Mouse (Mus musculus): Measurements from ENCODE around the gene Cox15. TPM values are rescaled to one million over a fixed set of nuclear protein-coding genes. Genes with fewer than 3 reads are reported as not detected.

Cox15 gene
- total and polyA plus RNA-seq, 2 experiments from 2014 or later, result 9.4 to 31.0 TPM

- WGBS, result 91% methylated on average over 14 of the region's 14 CpGs
- Histone ChIP-seq H3K27ac (ENCODE audit: low read depth) (no peak overlapping the region), H3K9ac (replicated peaks; ENCODE audit: low read depth, low read length) (no peak overlapping the region), H3K4me1 (ENCODE audit: control insufficient read depth, insufficient read depth) (no peaks in the 10 kb centered on the region), H3K4me2 (ENCODE audit: low read depth, low read length) (no peak overlapping the region), H3K27me3 (ENCODE audit: control insufficient read depth, insufficient read depth, low read length) (no peaks in the 10 kb centered on the region), H3K4me3 (ENCODE audit: low read depth, low read length) (no peak overlapping the region), H3K9me3 (replicated peaks; ENCODE audit: control insufficient read depth, low read length) (no peaks in the 10 kb centered on the region), H3K36me3 (replicated peaks; ENCODE audit: control insufficient read depth, insufficient read depth, low read length) (no peaks in the 10 kb centered on the region)
- ATAC-seq (ENCODE audit: insufficient read depth, low read depth) (no peak), DNase-seq (ENCODE audit: low spot score) (no peak)
- TF ChIP-seq EP300 (IDR thresholded peaks at IDR 0.05; ENCODE audit: low read depth), result no peak
- TF ChIP-seq CTCF (IDR thresholded peaks at IDR 0.05; ENCODE audit: low read depth), result no peak
Measured at GRCm38 (mm10) chr19:43692815-43693214, 60.0 kb downstream of the Cox15 start.

GRCm38 (mm10) chr19:43689419-43690246 is 63.2 kb downstream of the Cox15 start, which contains the start of gene Entpd7:
Gene Entpd7 (plus strand): TSS chr19:43689672.
- no peak for TF ChIP-seq EP300 (IDR thresholded peaks at IDR 0.05; ENCODE audit: low read depth)
- TF ChIP-seq CTCF (IDR thresholded peaks at IDR 0.05; ENCODE audit: low read depth), result peak; percentile 52
- Histone ChIP-seq H3K27me3 (ENCODE audit: control insufficient read depth, insufficient read depth, low read length) (no peaks in the 10 kb centered on the region), H3K9me3 (replicated peaks; ENCODE audit: control insufficient read depth, low read length) (no peaks in the 10 kb centered on the region), H3K9ac (replicated peaks; ENCODE audit: low read depth, low read length) (peak within 1 kb of the TSS; percentile 76), H3K4me2 (ENCODE audit: low read depth, low read length) (peak within 1 kb of the TSS; percentile 81), H3K27ac (ENCODE audit: low read depth) (0 out of 2 replicates have a peak within 1 kb of the TSS, but pooled peaks have one; percentile 14), H3K4me3 (ENCODE audit: low read depth, low read length) (peak within 1 kb of the TSS; percentile 79), H3K4me1 (ENCODE audit: control insufficient read depth, insufficient read depth) (no peaks in the 10 kb centered on the region), H3K36me3 (replicated peaks; ENCODE audit: control insufficient read depth, insufficient read depth, low read length) (no peaks in the 10 kb centered on the region)
- DNase-seq (ENCODE audit: low spot score) (peak; percentile 97), ATAC-seq (ENCODE audit: insufficient read depth, low read depth) (peak; percentile 100)
- WGBS, result under 1% methylated on average over 59 of the region's 60 CpGs

Other genes starting within 250 kb of the Cox15 start
- 344 and 375 TPM in 2 replicates for gene Got1, start 228.4 kb downstream of the Cox15 start, total RNA-seq (2014; rRNA removed; ENCODE audit: low replicate concordance)
- gene Got1, start 228.4 kb downstream of the Cox15 start, polyA plus RNA-seq (2015; fragmentation: Nextera tagmentation; extraction: Ambion mirVana), result 394 and 404 TPM in 2 replicates
- gene Nkx2-3, start 140.7 kb downstream of the Cox15 start, total RNA-seq (2014; rRNA removed; ENCODE audit: low replicate concordance), result 0.15 TPM in 1 of 2 replicates, not detected in the other
- gene Nkx2-3, start 140.7 kb downstream of the Cox15 start, polyA plus RNA-seq (2015; fragmentation: Nextera tagmentation; extraction: Ambion mirVana), result not detected in 2 replicates
- gene Slc25a28, start 78.1 kb downstream of the Cox15 start, total RNA-seq (2014; rRNA removed; ENCODE audit: low replicate concordance), result 19.8 and 26.7 TPM in 2 replicates
- 8.6 and 8.9 TPM in 2 replicates for gene Slc25a28, start 78.1 kb downstream of the Cox15 start, polyA plus RNA-seq (2015; fragmentation: Nextera tagmentation; extraction: Ambion mirVana)
- 0.70 and 2.1 TPM in 2 replicates for gene Entpd7, start 63.3 kb downstream of the Cox15 start, total RNA-seq (2014; rRNA removed; ENCODE audit: low replicate concordance)
- gene Entpd7, start 63.3 kb downstream of the Cox15 start, polyA plus RNA-seq (2015; fragmentation: Nextera tagmentation; extraction: Ambion mirVana), result 2.9 and 3.2 TPM in 2 replicates
- 1.1 and 14.7 TPM in 2 replicates for gene Cutc, start within 50 bp of the Cox15 start, total RNA-seq (2014; rRNA removed; ENCODE audit: low replicate concordance)
- gene Cutc, start within 50 bp of the Cox15 start, polyA plus RNA-seq (2015; fragmentation: Nextera tagmentation; extraction: Ambion mirVana), result 15.1 and 15.8 TPM in 2 replicates
- gene Abcc2, start 29.2 kb upstream of the Cox15 start, total RNA-seq (2014; rRNA removed; ENCODE audit: low replicate concordance), result not detected in 2 replicates
- gene Abcc2, start 29.2 kb upstream of the Cox15 start, polyA plus RNA-seq (2015; fragmentation: Nextera tagmentation; extraction: Ambion mirVana), result not detected in 2 replicates
- gene Dnmbp, start 187.2 kb upstream of the Cox15 start, total RNA-seq (2014; rRNA removed; ENCODE audit: low replicate concordance), result 12.3 and 12.4 TPM in 2 replicates
- gene Dnmbp, start 187.2 kb upstream of the Cox15 start, polyA plus RNA-seq (2015; fragmentation: Nextera tagmentation; extraction: Ambion mirVana), result 5.8 and 6.0 TPM in 2 replicates
- gene Cpn1, start 233.6 kb upstream of the Cox15 start, total RNA-seq (2014; rRNA removed; ENCODE audit: low replicate concordance), result not detected in 2 replicates
- 0.12 and 0.15 TPM in 2 replicates for gene Cpn1, start 233.6 kb upstream of the Cox15 start, polyA plus RNA-seq (2015; fragmentation: Nextera tagmentation; extraction: Ambion mirVana)